Mouse (Mus musculus) hindbrain, embryonic 12.5 days (tissue): ENCODE results near the gene Dnaja4. TPM values are rescaled to one million over a fixed set of nuclear protein-coding genes. Genes with fewer than 3 reads are reported as not detected.
"Not testable (repeated sequence)": the region's sequence is repeated elsewhere in the genome, so short reads cannot be mapped to it uniquely, and the experiment has no call there.

Experiments used
- ATAC-seq: fragments of 200-750 bp; cut with Nextera tagmentation; 2 replicates; pipeline ENCODE4 v1.8.0; 2017; ENCODE audit warnings: moderate TSS enrichment; ENCODE audit not compliant: low FRiP score
- H3K27ac ChIP-seq: fragments of 300-500 bp; sonication (generic); 2 replicates; pipeline ENCODE4 v1.5.1; 2016; ENCODE audit warnings: mild to moderate bottlenecking
- H3K27me3 ChIP-seq: fragments of 300-500 bp; sonication (generic); 2 replicates; pipeline ENCODE4 v1.6.1; 2016; ENCODE audit warnings: mild to moderate bottlenecking
- H3K36me3 ChIP-seq: fragments of 300-500 bp; sonication (generic); 2 replicates; pipeline ENCODE4 v1.6.1; 2016; ENCODE audit warnings: mild to moderate bottlenecking
- H3K4me1 ChIP-seq: fragments of 300-500 bp; sonication (generic); 2 replicates; pipeline ENCODE4 v1.6.1; 2016
- H3K4me2 ChIP-seq: fragments of 300-500 bp; sonication (generic); replicated peaks from 2 replicates; pipeline ENCODE4 v1.6.1; 2016; ENCODE audit warnings: mild to moderate bottlenecking
- H3K4me3 ChIP-seq: fragments of 300-500 bp; sonication (generic); 2 replicates; pipeline ENCODE4 v1.5.1; 2016; ENCODE audit warnings: mild to moderate bottlenecking
- H3K9ac ChIP-seq: fragments of 300-500 bp; sonication (generic); 2 replicates; pipeline ENCODE4 v1.6.1; 2016; ENCODE audit warnings: mild to moderate bottlenecking, moderate library complexity
- H3K9me3 ChIP-seq: fragments of 300-500 bp; sonication (generic); replicated peaks from 2 replicates; pipeline ENCODE4 v1.6.1; 2016; ENCODE audit warnings: mild to moderate bottlenecking
- WGBS: fragments of 180-500 bp; shearing (Covaris S2); methylation state at CpG from one replicate; pipeline ENCODE4 v1.1.7; 2016; 5-methylcytosine and 5-hydroxymethylcytosine counted together
- polyA plus RNA-seq: library from polyadenylated mRNA; unstranded; fragments of >200 nt; fragmentation: Nextera tagmentation; extraction: Ambion mirVana; gene quantifications from 2 replicates; pipeline ENCODE4 v1.2.1, GENCODE M21; 2016

Dnaja4 gene
- polyA plus RNA-seq, 1 experiment from 2014 or later, result 7.1 TPM

DNA sequence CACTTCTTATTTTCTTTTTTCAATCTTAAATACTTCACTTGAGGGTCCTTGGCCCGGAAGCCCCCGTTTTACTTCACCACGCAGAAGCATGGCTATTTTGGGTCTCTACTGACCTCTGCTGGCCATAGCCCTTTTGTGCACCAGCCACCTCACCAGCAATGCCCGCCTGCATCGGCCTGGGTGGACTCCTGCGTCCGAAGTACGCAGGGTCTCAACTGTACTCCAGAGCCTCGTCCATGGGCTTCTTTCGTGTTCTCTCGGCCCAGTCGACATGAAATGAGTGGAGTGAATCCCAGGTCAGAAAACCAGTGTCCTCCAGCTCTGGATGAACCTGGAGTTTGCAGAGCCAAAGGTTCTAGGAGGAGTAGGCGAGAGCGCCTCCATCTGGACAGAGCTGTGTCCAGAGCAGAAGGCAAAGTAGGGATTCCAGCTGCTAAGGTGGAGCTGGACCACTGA, 22.1 kb upstream of the Dnaja4 start:
- peak; percentile 81; the same call in 1 of the 2 replicates for ATAC-seq
- Histone ChIP-seq H3K36me3 (no peaks in the 10 kb centered on the region), H3K9me3 (no peaks in the 10 kb centered on the region), H3K27me3 (no peaks in the 10 kb centered on the region), H3K4me3 (peak overlapping the region; percentile 27), H3K27ac (no peak overlapping the region), H3K4me2 (peak overlapping the region; percentile 57), H3K4me1 (no peaks in the 10 kb centered on the region), H3K9ac (0 out of 2 replicates have a peak overlapping the region, but pooled peaks have one; percentile 40)
- WGBS, result under 1% methylated on average over 14 of the region's 14 CpGs

DNA sequence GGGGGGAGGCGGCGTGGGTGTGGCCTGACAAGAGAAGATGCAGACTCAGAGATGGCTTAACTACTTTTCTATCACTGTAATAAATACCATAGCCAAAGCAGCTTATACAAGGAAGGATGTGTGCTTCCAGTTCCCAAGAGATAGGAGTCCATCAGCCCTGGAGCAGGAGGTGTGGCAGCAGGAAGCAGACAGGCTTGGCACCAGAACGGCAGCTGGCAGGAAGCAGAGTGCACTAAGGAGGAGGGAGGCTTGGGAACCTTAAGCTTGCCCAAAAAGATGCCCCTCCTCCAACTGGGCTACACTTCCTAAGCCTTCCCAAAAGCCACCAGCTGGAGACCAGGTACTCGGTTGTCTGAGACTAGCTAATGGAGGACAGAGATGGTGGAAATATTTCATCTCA, 15.8 kb upstream of the Dnaja4 start:
- no peaks in the 10 kb centered on the region for H3K9me3 ChIP-seq
- H3K27ac ChIP-seq, result no peak overlapping the region
- no peaks in the 10 kb centered on the region for H3K36me3 ChIP-seq
- no peak overlapping the region for H3K4me2 ChIP-seq
- no peak overlapping the region for H3K9ac ChIP-seq
- ATAC-seq, result no peak
- WGBS, result 80% methylated on average over 2 of the region's 4 CpGs
- H3K27me3 ChIP-seq, result no peaks in the 10 kb centered on the region
- no peaks in the 10 kb centered on the region for H3K4me1 ChIP-seq
- no peak overlapping the region for H3K4me3 ChIP-seq

DNA sequence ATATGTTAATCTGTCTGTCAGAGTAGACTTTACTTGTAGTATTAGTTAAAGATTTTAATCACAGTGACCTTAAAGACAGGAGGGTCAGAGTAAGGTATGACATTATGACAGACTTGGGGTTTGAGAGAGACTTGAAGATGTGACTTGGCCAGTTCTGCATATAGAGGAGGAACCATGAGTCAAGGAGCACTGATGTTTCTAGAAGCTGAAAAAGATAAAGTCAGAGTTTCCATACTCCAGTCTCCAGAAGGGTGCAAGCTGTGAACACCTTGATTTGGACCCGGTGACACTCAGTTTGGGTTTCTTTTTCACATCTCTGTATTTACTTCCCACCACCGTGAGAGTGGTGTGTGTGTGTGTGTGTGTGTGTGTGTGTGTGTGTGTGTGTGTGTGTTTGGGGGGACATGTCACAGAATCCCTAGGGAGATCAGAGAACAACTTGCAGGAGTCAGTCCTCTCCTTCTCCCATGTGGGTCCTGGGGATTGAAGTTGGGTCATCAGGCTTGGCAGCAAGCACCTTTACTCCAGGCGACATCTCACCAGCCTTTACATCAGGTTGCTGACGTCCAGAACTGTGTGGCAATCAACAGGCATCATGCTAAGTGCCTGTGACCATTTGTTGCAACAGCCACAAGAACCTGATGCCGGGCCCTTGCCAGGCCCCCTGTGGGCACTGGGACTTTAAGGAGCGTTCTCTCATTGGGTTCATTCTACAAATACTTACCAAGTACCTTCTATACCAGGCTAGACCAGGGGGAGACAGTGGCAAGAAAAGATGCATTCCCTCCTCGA, 14.7 kb upstream of the Dnaja4 start:
- Histone ChIP-seq H3K9me3 (no peaks in the 10 kb centered on the region), H3K4me3 (no peak overlapping the region), H3K27me3 (no peaks in the 10 kb centered on the region), H3K27ac (no peak overlapping the region), H3K9ac (no peak overlapping the region), H3K36me3 (no peaks in the 10 kb centered on the region), H3K4me2 (no peak overlapping the region), H3K4me1 (no peaks in the 10 kb centered on the region)
- 73% methylated on average over 7 of the region's 7 CpGs for WGBS
- no peak for ATAC-seq

DNA sequence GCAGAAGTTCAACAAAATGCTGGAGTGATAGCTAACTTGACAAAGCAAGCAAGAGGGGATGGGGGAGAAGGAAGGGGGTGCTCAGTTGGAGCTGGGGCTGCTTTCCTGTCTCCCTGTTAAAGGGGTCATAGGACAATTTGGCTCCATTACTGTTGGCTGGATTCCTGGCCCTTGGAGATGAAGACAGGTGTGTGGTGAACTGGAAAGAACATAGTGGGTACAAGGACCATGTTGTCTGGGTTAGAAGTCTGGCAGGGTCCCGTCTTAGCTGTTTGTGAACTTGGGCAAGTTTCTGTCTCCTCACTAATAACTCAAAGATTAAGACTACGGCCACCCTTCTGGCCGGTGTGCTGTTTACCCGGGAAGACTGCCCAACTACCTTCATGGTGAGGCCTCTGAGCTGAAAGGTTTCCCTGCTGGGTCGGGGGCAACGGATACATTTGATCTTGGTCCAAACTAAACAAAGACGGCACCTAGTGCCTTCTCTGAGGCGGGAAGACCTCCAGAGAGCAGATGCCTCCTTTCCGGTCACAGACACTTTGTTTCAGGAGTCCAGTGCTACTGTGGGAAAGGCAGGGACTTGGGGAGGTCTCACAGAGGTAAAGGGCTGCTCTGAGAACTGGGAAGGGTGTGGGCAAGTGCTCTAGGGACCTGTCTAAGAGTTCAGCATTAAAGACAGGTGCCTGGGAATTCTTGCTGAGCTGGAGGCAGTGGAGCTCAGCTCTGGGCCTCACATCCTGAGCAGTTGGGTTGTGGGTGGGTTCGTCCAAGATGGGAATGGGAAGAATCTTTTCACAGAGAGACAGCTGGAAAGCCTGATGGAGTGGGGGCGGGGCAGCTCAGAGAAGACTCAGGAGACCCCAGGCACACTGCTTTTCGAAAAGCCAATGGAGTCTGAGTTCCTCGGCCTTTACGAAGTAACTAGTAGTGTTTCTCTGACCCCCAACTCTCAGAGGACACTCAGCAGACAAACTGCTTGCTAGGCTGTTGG, 11.1 kb upstream of the Dnaja4 start:
- H3K36me3 ChIP-seq, result no peaks in the 10 kb centered on the region
- no peaks in the 10 kb centered on the region for H3K27me3 ChIP-seq
- H3K4me1 ChIP-seq, result no peaks in the 10 kb centered on the region
- no peak for ATAC-seq
- no peaks in the 10 kb centered on the region for H3K9me3 ChIP-seq
- no peak overlapping the region for H3K9ac ChIP-seq
- 62% methylated on average over 14 of the region's 14 CpGs for WGBS
- H3K4me3 ChIP-seq, result no peak overlapping the region
- no peak overlapping the region for H3K4me2 ChIP-seq
- no peak overlapping the region for H3K27ac ChIP-seq

DNA sequence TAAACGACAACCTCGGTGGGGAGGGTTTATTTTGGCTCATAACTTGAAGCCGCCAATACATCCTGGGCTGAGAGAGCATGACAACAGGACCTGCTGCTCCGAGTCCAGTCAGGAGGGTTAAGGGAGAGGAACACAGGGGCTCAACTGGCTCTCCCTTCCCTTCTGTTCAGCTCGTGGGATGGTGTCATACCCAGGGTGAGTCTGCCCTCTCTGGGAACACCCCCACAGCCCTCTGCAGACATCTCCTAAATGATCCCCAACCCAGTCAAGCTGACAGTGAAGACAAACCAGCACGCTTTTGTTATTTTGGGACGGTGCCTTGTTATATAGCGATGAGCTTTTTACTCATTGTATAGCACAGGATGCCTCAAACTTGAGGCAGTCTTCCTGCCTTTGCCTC, 9.2 kb upstream of the Dnaja4 start:
- Histone ChIP-seq H3K4me3 (no peak overlapping the region), H3K4me2 (no peak overlapping the region), H3K9ac (no peak overlapping the region), H3K4me1 (no peaks in the 10 kb centered on the region), H3K27me3 (peaks cover 3% of the 10 kb centered on the region), H3K36me3 (no peaks in the 10 kb centered on the region), H3K9me3 (no peaks in the 10 kb centered on the region), H3K27ac (no peak overlapping the region)
- no peak for ATAC-seq
- WGBS, result 81% methylated on average over 8 of the region's 8 CpGs

DNA sequence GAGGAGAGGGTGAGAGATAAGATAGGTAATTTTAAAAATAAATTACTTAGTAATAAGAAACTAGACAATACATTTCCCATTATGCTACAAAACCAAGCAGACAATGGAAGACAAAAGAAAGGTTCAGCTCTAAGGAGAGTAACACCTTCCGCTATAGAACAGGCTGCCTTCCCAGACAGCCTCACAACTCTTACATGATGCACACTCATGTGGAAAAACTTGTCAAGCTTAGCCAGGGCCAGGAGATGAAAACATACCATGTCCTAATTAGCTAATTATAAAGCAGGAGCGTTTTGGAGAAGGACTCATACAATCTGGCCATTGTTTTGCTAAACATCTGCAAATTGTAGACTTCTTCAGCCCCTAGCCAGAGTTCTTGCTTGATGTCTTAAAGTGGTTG, 8.0 kb upstream of the Dnaja4 start:
- not testable (repeated sequence) for H3K36me3 ChIP-seq, H3K27me3 ChIP-seq, H3K9ac ChIP-seq, H3K4me3 ChIP-seq, H3K4me1 ChIP-seq, H3K27ac ChIP-seq, H3K9me3 ChIP-seq, ATAC-seq, H3K4me2 ChIP-seq
- 75% methylated on average over 2 of the region's 2 CpGs for WGBS

DNA sequence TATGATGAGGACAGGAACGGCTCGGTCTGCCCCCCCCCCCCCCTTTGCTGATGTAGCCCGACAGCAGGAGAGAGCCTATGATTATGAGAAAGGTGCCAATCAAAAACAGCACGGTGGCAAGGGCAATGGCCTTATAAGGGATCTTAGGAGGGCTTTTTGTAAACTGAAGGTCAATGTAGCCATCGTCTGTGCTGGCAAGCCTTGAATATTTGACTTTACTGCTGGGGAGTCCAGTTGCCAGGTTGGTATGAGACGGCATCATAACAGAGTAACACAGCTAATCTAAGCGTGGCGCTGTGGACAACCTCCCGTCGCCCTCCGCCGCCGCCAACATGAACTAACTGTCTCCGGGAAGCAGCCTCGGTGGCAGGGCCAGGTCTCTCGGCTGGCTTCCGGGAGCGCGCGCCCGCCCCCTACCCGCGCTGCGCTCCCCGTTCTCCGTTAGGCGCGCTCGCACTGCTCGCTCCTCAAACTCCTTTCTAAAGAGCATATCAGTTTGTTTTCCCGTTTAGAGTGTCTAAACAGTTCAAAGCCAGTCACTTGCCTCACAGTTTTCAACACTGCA, 7.3 kb upstream of the Dnaja4 start:
- not testable (repeated sequence) for H3K9me3 ChIP-seq, H3K27ac ChIP-seq, H3K27me3 ChIP-seq, H3K4me1 ChIP-seq, H3K36me3 ChIP-seq, ATAC-seq
- H3K4me2 ChIP-seq, result peak overlapping the region; percentile 55
- H3K9ac ChIP-seq, result peak overlapping the region; percentile 59; the same call in 1 of the 2 replicates
- WGBS, result 5% methylated on average over 31 of the region's 31 CpGs
- H3K4me3 ChIP-seq, result peak overlapping the region; percentile 22

DNA sequence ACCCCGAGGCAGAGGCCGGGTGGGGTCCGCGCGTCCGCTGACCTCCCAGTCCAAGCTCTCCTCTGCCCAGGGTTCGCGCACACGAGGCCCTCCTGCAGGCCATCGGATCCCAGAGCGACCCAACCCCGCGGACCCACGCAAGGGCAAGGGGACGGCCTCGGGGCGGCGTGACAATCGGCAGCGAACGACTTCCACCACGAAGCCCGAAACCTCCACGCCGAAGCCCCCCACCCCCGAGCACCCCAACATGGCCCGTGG, 343 bp downstream of the Dnaja4 start:
- H3K4me2 ChIP-seq, result peak overlapping the region; percentile 91
- H3K4me1 ChIP-seq, result peaks cover 13% of the 10 kb centered on the region
- 14% methylated on average over 27 of the region's 27 CpGs for WGBS
- peaks cover 38% of the 10 kb centered on the region for H3K27me3 ChIP-seq
- no peaks in the 10 kb centered on the region for H3K9me3 ChIP-seq
- ATAC-seq, result peak; percentile 54; the same call in 1 of the 2 replicates
- peak overlapping the region; percentile 63 for H3K4me3 ChIP-seq
- no peak overlapping the region for H3K27ac ChIP-seq
- H3K36me3 ChIP-seq, result no peaks in the 10 kb centered on the region
- peak overlapping the region; percentile 75 for H3K9ac ChIP-seq

DNA sequence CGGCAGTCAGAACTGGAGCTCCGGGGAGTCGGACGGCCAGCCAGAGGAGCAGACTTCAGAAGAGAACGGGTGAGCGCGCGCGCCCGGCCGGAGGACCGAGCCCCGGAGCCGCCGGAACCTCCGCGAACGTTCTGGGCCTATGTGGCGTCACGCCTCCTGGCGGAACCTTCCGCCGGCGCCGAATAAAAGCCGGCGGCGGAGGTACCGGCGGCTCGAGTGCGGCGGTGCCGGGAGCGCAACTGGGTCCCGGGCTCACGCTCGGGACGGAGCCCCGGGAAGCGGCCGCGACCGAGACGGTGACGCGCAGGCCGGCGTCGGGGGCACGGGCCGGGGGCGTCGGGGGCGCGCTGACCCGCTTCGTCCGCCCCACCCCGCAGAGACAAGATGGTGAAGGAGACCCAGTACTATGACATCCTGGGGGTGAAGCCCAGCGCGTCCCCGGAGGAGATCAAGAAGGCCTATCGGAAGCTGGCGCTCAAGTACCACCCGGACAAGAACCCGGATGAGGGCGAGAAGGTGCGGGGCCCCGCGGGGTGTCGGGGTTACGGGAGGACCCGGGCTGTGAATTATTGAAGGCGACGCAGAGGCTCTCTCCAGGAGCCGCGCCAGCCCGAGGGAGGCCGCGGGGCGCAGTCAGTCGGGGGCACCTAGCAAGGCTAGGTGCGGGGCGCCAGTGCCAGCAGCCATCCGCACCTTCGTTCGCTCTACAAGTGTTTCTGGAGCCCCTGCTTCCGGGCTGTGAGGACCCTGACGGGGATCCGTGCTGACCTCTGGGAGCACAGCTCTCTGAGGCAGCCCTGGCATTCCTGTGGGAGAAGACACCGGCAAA, 886 bp downstream of the Dnaja4 start:
- H3K9me3 ChIP-seq, result no peaks in the 10 kb centered on the region
- H3K27ac ChIP-seq, result no peak overlapping the region
- H3K9ac ChIP-seq, result peak overlapping the region; percentile 75
- peaks cover 38% of the 10 kb centered on the region for H3K27me3 ChIP-seq
- no peaks in the 10 kb centered on the region for H3K36me3 ChIP-seq
- under 1% methylated on average over 92 of the region's 92 CpGs for WGBS
- H3K4me3 ChIP-seq, result peak overlapping the region; percentile 63
- H3K4me2 ChIP-seq, result peak overlapping the region; percentile 91
- peaks cover 13% of the 10 kb centered on the region for H3K4me1 ChIP-seq
- peak; percentile 75 for ATAC-seq

DNA sequence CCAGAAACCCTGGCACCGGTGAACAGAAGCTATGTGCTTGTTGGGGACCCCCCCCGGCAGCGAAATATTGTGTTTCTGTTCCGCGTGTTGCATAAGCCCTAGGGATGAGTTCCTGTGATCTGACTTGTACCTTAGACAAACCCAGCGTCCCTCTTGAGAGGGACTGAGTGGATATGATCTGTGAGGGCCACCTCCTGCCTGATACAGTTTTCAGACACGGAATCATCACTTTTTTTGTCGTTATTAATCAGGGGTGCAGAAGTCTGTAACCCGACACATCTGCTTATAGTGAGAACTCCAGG, 1.5 kb downstream of the Dnaja4 start:
- Histone ChIP-seq H3K9me3 (no peaks in the 10 kb centered on the region), H3K36me3 (no peaks in the 10 kb centered on the region), H3K4me3 (peak overlapping the region; percentile 63), H3K4me2 (peak overlapping the region; percentile 91), H3K27me3 (peaks cover 38% of the 10 kb centered on the region), H3K4me1 (peaks cover 13% of the 10 kb centered on the region), H3K9ac (no peak overlapping the region), H3K27ac (no peak overlapping the region)
- WGBS, result 31% methylated on average over 9 of the region's 9 CpGs
- ATAC-seq, result no peak

DNA sequence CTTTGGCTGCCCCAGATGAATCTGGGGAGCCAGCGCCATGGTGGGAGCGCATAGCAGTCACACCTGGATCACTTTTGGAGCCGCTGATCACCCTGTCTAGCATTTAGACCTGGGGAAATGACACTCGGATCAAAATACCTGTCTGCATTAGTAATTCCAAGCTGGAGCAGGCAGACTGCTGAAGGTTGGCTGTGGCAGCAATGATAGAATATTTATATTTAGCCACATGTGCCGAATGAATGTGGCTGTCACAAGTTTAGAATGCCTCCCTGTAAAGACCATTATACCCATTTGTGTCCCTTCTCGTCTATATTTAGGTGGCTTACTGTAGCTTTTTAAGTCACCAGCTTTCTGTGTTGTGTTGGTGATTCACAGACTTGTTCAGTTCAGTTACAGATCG, 2.1 kb downstream of the Dnaja4 start:
- Histone ChIP-seq H3K27ac (no peak overlapping the region), H3K36me3 (no peaks in the 10 kb centered on the region), H3K9ac (no peak overlapping the region), H3K4me3 (no peak overlapping the region), H3K4me2 (0 out of 2 replicates have a peak overlapping the region, but pooled peaks have one; percentile 91), H3K9me3 (no peaks in the 10 kb centered on the region), H3K27me3 (peaks cover 38% of the 10 kb centered on the region), H3K4me1 (peaks cover 18% of the 10 kb centered on the region)
- 78% methylated on average over 7 of the region's 7 CpGs for WGBS
- no peak for ATAC-seq

DNA sequence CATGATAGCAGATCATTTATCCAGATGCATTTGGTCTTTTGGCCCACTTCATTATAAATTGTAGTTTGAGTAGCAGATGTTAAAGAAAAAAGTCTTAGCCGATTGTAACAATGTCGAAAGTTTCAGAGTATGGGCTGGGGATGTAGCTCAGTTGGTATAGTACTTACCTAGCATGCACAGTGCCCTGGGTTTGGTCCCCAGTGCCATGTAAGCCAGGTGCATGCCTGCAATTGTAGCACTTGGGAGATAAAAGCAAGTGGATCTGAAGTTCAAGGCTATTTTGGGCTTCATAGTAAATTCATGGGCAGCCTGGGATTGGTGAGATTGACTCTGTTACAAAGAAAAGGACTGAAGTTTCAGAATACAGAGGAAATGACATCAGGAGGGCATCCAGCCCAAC, 3.9 kb downstream of the Dnaja4 start:
- H3K36me3 ChIP-seq, result no peaks in the 10 kb centered on the region
- no peak for ATAC-seq
- peaks cover 18% of the 10 kb centered on the region for H3K4me1 ChIP-seq
- H3K9ac ChIP-seq, result no peak overlapping the region
- H3K27me3 ChIP-seq, result peaks cover 36% of the 10 kb centered on the region
- no peak overlapping the region for H3K4me2 ChIP-seq
- no peaks in the 10 kb centered on the region for H3K9me3 ChIP-seq
- no peak overlapping the region for H3K4me3 ChIP-seq
- H3K27ac ChIP-seq, result no peak overlapping the region
- 68% methylated on average over 2 of the region's 2 CpGs for WGBS
